Comparison of ENCODE assay signal across 27 mouse cellular contexts in genomic region chr5:35556393-35556792, GRCm38 (mm10). TPM values are rescaled to one million over a fixed set of nuclear protein-coding genes. Genes with fewer than 3 reads are reported as not detected.
"Had no signal": no experiment of that assay in that cellular context is flagged by ENCODE, and none has a peak within 500 bp of the region (broad histone marks: within the 10 kb centered on the region; RNA-seq: fewer than 3 reads in every experiment).

No protein-coding gene starts in this region.

- ATAC-seq: forebrain, embryonic 13.5 days; forebrain, embryonic 14.5 days; forebrain, embryonic 15.5 days; forebrain, embryonic 16.5 days; forebrain, postnatal 0 days had no signal

- H3K9ac ChIP-seq: embryonic facial prominence, embryonic 12.5 days; embryonic facial prominence, embryonic 13.5 days; embryonic facial prominence, embryonic 15.5 days; forebrain, embryonic 12.5 days; forebrain, embryonic 13.5 days; forebrain, embryonic 15.5 days; forebrain, postnatal 0 days had no signal

- H3K27ac ChIP-seq: embryonic facial prominence, embryonic 10.5 days; embryonic facial prominence, embryonic 12.5 days; embryonic facial prominence, embryonic 13.5 days; embryonic facial prominence, embryonic 15.5 days; forebrain, embryonic 10.5 days; forebrain, embryonic 12.5 days; forebrain, embryonic 13.5 days; forebrain, embryonic 15.5 days; gastrocnemius, adult 2 months; heart, adult 2 months; heart, embryonic 10.5 days had no signal

- DNase-seq: cerebellum, postnatal 14 days; cerebellum, postnatal 25 days; cerebellum, postnatal 36 days; embryo, embryonic 11 days; forebrain, postnatal 0 days; gastrocnemius, adult 2 months; gastrocnemius, postnatal 10 days; gastrocnemius, postnatal 14 days; gastrocnemius, postnatal 25 days; gastrocnemius, postnatal 36 days; heart, adult 11 months; heart, adult 18-20 months; heart, adult 2 months had no signal

- H3K4me1 ChIP-seq: forebrain, embryonic 13.5 days; forebrain, embryonic 15.5 days had no signal

- H3K4me3 ChIP-seq: embryonic facial prominence, embryonic 10.5 days; embryonic facial prominence, embryonic 12.5 days; embryonic facial prominence, embryonic 13.5 days; embryonic facial prominence, embryonic 15.5 days; erythroblast, embryonic 14.5 days; forebrain, embryonic 10.5 days; forebrain, embryonic 12.5 days; forebrain, embryonic 13.5 days; forebrain, embryonic 15.5 days; gastrocnemius, adult 2 months; heart, adult 2 months; heart, embryonic 10.5 days had no signal

- H3K9me3 ChIP-seq: embryonic facial prominence, embryonic 10.5 days; embryonic facial prominence, embryonic 12.5 days; embryonic facial prominence, embryonic 13.5 days; embryonic facial prominence, embryonic 15.5 days; forebrain, embryonic 10.5 days; forebrain, embryonic 12.5 days; forebrain, embryonic 13.5 days; forebrain, embryonic 15.5 days; heart, embryonic 10.5 days had no signal

- H3K27me3 ChIP-seq: embryonic facial prominence, embryonic 12.5 days; embryonic facial prominence, embryonic 13.5 days; embryonic facial prominence, embryonic 15.5 days; forebrain, embryonic 12.5 days; forebrain, embryonic 13.5 days; forebrain, embryonic 15.5 days had no signal

RNA-seq across cellular contexts. Expression of gene Cpz, which starts 30.9 kb away (rescaled TPM):
- total RNA-seq: common myeloid progenitor, adult 5-6 weeks; granulocyte monocyte progenitor cell, adult 5-6 weeks had no signal
- polyA plus RNA-seq: erythroblast, embryonic 14.5 days had no signal
